Mouse (Mus musculus): Measurements from ENCODE around the gene Sorcs1.

- TF ChIP-seq CTCF (IDR thresholded peaks at IDR 0.05; ENCODE audit: insufficient read depth, low read length): no peak
- TF ChIP-seq POLR2A (IDR thresholded peaks at IDR 0.05; ENCODE audit: borderline replicate concordance, extremely low read depth, low read depth, low read length): no peak
These were observed 352.8 kb downstream of the Sorcs1 start for GRCm38 (mm10) chr19:50325686-50326085.

All from lung, adult 2 months (tissue).